Mouse (Mus musculus): ENCODE measurements around the gene Spen.
A peak's percentile ranks its signal among the peaks of the same experiment; 100 is the strongest.
"Not testable (repeated sequence)": the region's sequence is repeated elsewhere in the genome, so short reads cannot be mapped to it uniquely, and the experiment has no call there.

Gene Spen

GRCm38 (mm10) chr4:141567174-141567573 is 28.8 kb upstream of the Spen start:
- not testable (repeated sequence) for H3K27me3 ChIP-seq (ENCODE audit: control insufficient read depth, insufficient read depth, low read length, poor library complexity, severe bottlenecking); H3K36me3 ChIP-seq (ENCODE audit: control insufficient read depth, insufficient read depth, low read length, poor library complexity, severe bottlenecking); DNase-seq (ENCODE audit: low read depth, low spot score)

DNA sequence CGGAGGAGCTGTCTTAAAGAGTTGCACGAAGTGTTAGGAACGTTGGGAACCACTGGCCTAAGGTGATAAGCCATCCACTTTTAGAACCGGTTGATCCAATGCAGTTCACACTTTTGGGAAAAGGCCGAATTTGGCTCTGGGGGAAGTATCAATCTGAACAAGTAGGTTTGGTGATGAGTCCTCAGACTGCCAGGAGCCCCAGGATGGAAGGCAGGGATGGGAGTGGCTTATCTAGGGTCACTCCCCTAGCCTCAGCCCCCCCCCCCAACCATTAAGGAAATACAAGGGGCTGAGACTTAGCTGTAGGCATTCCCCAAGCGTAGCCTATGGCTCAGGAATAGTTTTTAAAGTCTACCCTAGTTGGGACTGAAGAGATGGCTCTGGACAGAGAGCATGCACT is 27.8 kb upstream of the Spen start:
- no peaks in the 10 kb centered on the region for H3K27me3 ChIP-seq (ENCODE audit: control insufficient read depth, insufficient read depth, low read length, poor library complexity, severe bottlenecking)
- DNase-seq (ENCODE audit: low read depth, low spot score), result no peak
- no peaks in the 10 kb centered on the region for H3K36me3 ChIP-seq (ENCODE audit: control insufficient read depth, insufficient read depth, low read length, poor library complexity, severe bottlenecking)

- Histone ChIP-seq H3K36me3 (ENCODE audit: control insufficient read depth, insufficient read depth, low read length, poor library complexity, severe bottlenecking) (no peaks in the 10 kb centered on the region), H3K27me3 (ENCODE audit: control insufficient read depth, insufficient read depth, low read length, poor library complexity, severe bottlenecking) (no peaks in the 10 kb centered on the region)
- no peak for DNase-seq (ENCODE audit: low read depth, low spot score)
Observed at GRCm38 (mm10) chr4:141565325-141565724, 26.9 kb upstream of the Spen start.

DNA sequence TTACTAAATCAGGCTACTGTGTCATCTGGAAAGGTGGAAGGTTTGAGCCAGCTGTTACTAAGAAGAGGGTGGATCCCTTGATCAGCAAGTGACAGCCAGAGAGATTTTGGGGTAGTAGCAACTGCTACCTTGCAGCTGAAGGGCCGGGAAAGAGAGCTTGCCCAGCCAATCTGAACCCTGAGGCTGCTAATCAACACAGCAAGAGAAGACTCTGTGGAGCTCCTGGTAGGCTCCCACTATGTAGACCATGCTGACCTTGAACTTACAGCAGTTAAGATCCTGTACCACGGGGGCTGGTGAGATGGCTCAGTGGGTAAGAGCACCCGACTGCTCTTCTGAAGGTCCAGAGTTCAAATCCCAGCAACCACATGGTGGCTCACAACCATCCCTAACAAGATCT is 26.3 kb upstream of the Spen start:
- Histone ChIP-seq H3K27me3 (ENCODE audit: control insufficient read depth, insufficient read depth, low read length, poor library complexity, severe bottlenecking) (no peaks in the 10 kb centered on the region), H3K36me3 (ENCODE audit: control insufficient read depth, insufficient read depth, low read length, poor library complexity, severe bottlenecking) (no peaks in the 10 kb centered on the region)
- no peak for DNase-seq (ENCODE audit: low read depth, low spot score)

GRCm38 (mm10) chr4:141564209-141564608 is 25.8 kb upstream of the Spen start:
- Histone ChIP-seq H3K27me3 (ENCODE audit: control insufficient read depth, insufficient read depth, low read length, poor library complexity, severe bottlenecking) (no peaks in the 10 kb centered on the region), H3K36me3 (ENCODE audit: control insufficient read depth, insufficient read depth, low read length, poor library complexity, severe bottlenecking) (no peaks in the 10 kb centered on the region)
- no peak for DNase-seq (ENCODE audit: low read depth, low spot score)

DNA sequence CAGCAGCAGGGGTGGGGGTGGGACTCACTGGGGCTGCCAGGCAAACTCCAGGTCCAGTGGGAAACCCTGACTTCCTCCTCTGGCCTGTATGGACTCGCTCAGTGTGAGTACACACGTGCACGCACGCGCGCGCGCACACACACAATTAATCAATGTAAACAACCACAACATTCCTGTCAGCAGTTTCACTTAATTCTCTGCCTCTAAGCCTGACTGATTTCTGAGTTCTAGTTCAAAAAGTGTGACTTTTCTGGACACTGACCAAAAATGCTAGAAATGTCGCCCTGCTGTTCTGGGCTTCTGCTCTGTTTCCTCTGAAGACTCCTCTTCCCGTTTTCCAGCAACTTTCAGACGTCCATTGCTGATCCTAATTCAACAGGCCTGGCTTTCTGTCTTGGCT is 23.9 kb upstream of the Spen start:
- no peak for DNase-seq (ENCODE audit: low read depth, low spot score)
- Histone ChIP-seq H3K27me3 (ENCODE audit: control insufficient read depth, insufficient read depth, low read length, poor library complexity, severe bottlenecking) (no peaks in the 10 kb centered on the region), H3K36me3 (ENCODE audit: control insufficient read depth, insufficient read depth, low read length, poor library complexity, severe bottlenecking) (no peaks in the 10 kb centered on the region)

DNA sequence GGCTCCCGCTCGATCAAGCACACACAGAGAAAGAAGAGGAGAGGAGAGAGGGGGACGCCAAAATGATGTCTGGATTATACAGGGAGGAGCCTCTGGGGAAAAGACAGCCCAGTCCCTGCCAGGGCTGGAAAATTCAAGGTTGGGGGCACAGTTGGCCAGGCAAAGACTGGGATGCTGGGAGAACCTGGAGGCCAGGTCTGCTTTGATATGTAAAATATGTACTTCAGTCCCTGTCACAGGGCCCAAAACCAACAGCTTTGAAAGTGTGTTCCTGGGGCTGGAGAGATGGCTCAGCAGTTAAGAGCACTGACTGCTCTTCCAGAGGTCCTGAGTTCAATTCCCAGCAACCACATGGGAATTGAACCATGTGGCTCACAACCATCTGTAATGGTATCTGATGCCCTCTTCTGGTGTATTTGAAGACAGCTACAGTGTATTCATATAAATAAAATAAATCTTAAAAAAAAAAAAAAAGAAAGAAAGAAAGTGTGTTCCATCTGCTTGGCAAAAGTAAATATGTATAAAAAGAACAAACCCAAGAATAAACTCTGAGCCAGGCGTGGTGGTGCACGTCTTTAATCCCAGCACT is 23.0 kb upstream of the Spen start:
- H3K27me3 ChIP-seq (ENCODE audit: control insufficient read depth, insufficient read depth, low read length, poor library complexity, severe bottlenecking); H3K36me3 ChIP-seq (ENCODE audit: control insufficient read depth, insufficient read depth, low read length, poor library complexity, severe bottlenecking); DNase-seq (ENCODE audit: low read depth, low spot score): not testable (repeated sequence)

GRCm38 (mm10) chr4:141559898-141560263 is 21.5 kb upstream of the Spen start:
- no peaks in the 10 kb centered on the region for H3K27me3 ChIP-seq (ENCODE audit: control insufficient read depth, insufficient read depth, low read length, poor library complexity, severe bottlenecking)
- peak; percentile 89 for DNase-seq (ENCODE audit: low read depth, low spot score)
- no peaks in the 10 kb centered on the region for H3K36me3 ChIP-seq (ENCODE audit: control insufficient read depth, insufficient read depth, low read length, poor library complexity, severe bottlenecking)

- peak; percentile 95 for DNase-seq (ENCODE audit: low read depth, low spot score)
- H3K36me3 ChIP-seq (ENCODE audit: control insufficient read depth, insufficient read depth, low read length, poor library complexity, severe bottlenecking), result no peaks in the 10 kb centered on the region
- no peaks in the 10 kb centered on the region for H3K27me3 ChIP-seq (ENCODE audit: control insufficient read depth, insufficient read depth, low read length, poor library complexity, severe bottlenecking)
Observed at GRCm38 (mm10) chr4:141559131-141559897, 20.9 kb upstream of the Spen start.

DNA sequence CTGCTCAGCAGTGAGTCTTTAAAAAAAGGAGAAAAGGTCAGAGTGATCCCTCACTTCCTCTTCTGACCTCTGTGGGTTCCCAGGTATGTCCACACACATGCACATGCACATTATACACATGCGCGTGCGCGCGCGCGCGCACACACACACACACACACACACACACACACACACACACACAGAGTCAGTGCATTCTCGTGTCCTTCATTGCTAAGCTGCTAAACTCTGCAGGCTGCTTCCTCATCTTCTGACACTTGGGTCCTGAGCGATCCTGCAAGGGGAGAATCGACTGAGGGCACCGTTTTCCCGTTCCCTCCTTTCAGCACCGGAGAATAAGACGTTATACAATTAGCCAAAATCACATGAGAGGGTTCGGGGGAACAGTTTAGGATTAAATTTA is 20.3 kb upstream of the Spen start:
- Histone ChIP-seq H3K36me3 (ENCODE audit: control insufficient read depth, insufficient read depth, low read length, poor library complexity, severe bottlenecking) (no peaks in the 10 kb centered on the region), H3K27me3 (ENCODE audit: control insufficient read depth, insufficient read depth, low read length, poor library complexity, severe bottlenecking) (no peaks in the 10 kb centered on the region)
- DNase-seq (ENCODE audit: low read depth, low spot score), result peak; percentile 65

GRCm38 (mm10) chr4:141556163-141556562 is 17.8 kb upstream of the Spen start:
- H3K36me3 ChIP-seq (ENCODE audit: control insufficient read depth, insufficient read depth, low read length, poor library complexity, severe bottlenecking); H3K27me3 ChIP-seq (ENCODE audit: control insufficient read depth, insufficient read depth, low read length, poor library complexity, severe bottlenecking): not testable (repeated sequence)

DNA sequence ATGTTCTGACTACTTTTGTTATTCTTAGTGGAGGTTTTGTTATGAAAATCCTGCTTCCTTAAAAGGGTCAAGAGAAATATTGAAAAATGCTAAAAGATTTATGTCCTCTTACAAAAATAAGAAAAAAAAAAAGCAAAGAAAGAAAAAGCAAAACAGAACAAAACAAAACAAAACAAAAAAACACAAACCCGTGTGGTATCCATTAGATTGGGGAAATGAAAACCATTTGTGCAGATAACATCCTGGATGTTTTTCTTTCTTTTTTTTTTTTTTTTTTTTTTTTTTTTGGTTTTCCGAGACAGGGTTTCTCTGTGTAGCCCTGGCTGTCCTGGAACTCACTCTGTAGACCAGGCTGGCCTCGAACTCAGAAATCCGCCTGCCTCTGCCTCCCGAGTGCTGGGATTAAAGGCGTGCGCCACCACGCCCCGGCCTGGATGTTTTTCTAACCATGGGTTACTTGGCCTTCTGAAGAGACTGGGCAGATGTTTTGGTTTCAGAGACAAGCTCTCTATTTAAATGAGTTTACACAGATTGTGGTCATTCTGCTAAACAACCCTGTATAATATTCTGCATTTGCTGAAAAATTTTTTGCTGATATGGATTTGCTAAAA is 16.0 kb upstream of the Spen start:
- not testable (repeated sequence) for DNase-seq (ENCODE audit: low read depth, low spot score); H3K27me3 ChIP-seq (ENCODE audit: control insufficient read depth, insufficient read depth, low read length, poor library complexity, severe bottlenecking); H3K36me3 ChIP-seq (ENCODE audit: control insufficient read depth, insufficient read depth, low read length, poor library complexity, severe bottlenecking)

More at GRCm38 (mm10) chr4:141556163-141556562, 17.8 kb upstream of the Spen start:
- not testable (repeated sequence) for DNase-seq (ENCODE audit: low read depth, low spot score)

DNA sequence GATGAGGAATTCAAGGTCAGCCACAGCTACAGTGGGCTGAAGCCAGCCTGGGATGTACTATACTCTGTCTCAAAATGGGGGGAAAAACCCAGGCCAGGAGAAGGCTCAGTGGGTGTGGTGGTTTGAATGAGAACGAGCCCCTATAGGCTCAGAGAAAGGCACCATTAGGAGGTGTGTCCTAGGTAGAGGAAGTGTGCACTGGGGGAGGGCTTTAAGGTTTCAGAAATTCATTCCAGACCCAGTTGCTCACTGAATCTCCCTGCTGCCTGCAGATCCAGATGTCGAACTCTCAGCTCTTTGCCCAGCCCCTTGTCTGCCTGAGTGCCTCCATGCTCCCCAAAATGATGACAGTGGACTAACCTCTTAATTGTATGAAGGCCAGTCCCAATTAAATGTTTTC is 14.1 kb upstream of the Spen start:
- Histone ChIP-seq H3K36me3 (ENCODE audit: control insufficient read depth, insufficient read depth, low read length, poor library complexity, severe bottlenecking) (no peaks in the 10 kb centered on the region), H3K27me3 (ENCODE audit: control insufficient read depth, insufficient read depth, low read length, poor library complexity, severe bottlenecking) (no peaks in the 10 kb centered on the region)
- DNase-seq (ENCODE audit: low read depth, low spot score), result peak; percentile 70

GRCm38 (mm10) chr4:141547299-141547698 is 8.9 kb upstream of the Spen start:
- peak; percentile 46 for DNase-seq (ENCODE audit: low read depth, low spot score)
- Histone ChIP-seq H3K36me3 (ENCODE audit: control insufficient read depth, insufficient read depth, low read length, poor library complexity, severe bottlenecking) (no peaks in the 10 kb centered on the region), H3K27me3 (ENCODE audit: control insufficient read depth, insufficient read depth, low read length, poor library complexity, severe bottlenecking) (no peaks in the 10 kb centered on the region)

DNA sequence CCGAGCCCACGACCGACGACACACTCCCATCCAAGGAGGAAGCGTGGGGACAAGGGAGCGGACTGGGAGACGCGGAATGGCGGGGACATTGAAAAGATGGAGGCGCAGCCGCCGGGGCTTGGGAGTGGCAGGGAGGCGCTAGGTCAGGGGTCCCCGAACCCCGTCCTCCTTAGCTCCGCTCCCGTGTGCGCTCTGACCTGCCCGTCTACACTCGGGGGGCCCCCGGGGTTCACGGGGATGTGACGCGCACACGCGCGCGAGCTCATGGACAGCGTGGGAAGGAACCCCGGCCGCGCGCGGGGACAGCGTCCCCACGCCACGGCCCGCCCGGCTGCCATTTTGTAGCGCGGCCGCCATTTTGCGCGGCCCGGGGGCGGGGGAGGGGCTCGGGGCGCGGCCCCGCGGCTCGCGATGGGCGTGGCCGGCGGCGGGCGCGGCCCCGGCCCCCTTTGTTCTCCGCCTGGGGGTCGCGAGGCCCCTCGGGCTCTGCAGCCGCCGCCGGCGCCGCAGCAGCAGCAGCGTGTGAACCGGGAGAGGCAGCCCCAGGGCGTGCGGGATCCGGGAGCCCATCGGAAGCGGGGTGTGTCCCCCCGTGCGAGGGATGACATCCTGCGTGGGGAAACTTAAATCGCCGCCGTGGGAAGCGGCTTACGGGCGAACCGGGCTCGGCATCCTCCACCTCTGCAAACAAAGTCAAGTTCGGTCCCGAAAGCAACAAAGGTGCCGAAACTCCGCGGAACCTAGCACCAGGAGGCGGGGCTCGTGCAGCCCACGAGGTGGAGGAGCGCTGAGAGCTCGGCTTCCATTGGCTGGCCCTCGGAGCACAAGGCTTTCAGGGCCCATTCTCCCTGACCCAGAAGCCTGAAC is 8.2 kb upstream of the Spen start:
- H3K27me3 ChIP-seq (ENCODE audit: control insufficient read depth, insufficient read depth, low read length, poor library complexity, severe bottlenecking), result no peaks in the 10 kb centered on the region
- no peaks in the 10 kb centered on the region for H3K36me3 ChIP-seq (ENCODE audit: control insufficient read depth, insufficient read depth, low read length, poor library complexity, severe bottlenecking)
- peak; percentile 87 for DNase-seq (ENCODE audit: low read depth, low spot score)

All from splenic B cell, adult 2 months (primary cell).